Mouse (Mus musculus) neural tube, embryonic 10.5 days (tissue): ENCODE measurements around the gene Prm3.

ENCODE experiments used
- DNase-seq: peaks from one replicate; pipeline ENCODE4 v3.0.0-alpha.2; 2017; ENCODE audit warnings: low spot score; ENCODE audit errors: extremely low spot score

The Prm3 gene

DNA sequence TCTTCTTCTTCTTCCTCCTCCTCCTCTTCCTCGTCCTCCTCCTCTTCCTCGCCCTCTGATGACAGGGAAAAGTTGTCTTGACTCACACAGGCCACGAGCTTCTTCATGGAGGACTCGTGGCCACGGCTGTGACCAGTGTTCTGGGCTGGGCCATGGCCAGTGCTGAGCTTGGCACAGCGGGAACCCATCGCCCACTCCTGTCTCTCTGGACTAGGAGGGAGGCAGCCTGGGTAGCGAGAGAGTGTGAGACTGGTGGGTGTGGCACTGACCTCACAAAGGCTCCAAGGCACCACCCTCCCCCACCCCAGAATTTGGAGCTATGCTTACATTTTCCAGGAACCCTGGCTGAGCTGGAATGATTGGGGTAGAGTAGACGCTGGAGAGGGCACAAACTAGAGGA, at the start of gene Prm3:
TSS of gene Prm3 (minus strand) at position 213 of the 400 bp plus-strand sequence.
- no peak for DNase-seq

DNA sequence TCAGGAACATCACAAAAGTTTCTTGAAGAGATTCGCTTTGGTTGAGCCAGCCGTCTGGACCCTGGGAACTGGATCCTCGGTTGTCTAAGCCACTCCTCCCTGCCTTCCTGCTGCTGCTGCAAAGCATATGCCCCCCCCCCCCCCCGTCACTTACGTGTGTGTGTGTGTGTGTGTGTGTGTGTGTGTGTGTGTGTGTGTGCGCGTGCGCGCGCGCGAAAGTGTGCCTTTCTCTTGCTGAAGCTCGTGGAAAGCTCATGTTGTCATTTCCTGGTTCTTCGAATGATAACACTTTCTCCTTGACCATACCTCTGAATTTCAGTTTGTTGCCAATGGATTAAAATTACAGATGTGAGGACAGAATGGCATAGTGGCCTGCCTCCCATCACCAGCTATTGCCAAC, 49.3 kb upstream of the Prm3 start:
- DNase-seq, result no peak

DNA sequence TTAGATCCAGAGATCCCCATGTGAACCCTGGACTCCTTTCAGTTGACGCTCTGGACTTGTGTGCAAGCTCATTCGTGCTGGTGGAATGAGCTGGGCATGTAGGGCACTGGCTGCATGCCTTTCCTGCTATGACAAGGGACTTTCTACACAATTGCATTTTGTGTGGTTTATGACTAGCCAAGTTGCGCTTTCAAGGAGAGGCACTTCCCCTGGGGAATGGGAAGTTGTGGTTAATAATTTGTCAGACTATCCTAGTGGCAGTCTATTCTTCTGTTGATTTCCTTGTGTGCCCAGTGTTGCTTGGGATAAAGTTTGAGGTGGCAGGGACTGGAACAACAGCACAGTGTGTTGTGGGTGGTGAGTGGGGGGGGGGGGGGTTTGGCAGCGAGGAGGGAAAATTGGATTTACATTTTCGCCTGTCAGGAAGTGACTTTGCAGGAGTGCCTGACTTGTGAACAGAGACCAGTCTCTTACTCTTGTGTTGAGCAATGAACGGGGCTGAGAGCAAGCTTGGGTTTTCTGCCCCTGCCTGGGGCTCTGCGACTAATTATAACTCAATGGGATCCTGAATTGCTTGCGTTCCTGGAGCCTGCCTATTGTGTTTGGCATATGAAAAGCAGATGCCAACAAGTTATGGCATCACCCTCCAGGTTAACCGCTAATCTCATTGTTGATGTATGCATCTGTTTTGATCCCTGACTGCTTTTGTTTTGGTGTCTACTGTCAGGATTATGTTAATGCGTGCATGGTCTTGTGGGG, 48.0 kb upstream of the Prm3 start:
- no peak for DNase-seq

DNA sequence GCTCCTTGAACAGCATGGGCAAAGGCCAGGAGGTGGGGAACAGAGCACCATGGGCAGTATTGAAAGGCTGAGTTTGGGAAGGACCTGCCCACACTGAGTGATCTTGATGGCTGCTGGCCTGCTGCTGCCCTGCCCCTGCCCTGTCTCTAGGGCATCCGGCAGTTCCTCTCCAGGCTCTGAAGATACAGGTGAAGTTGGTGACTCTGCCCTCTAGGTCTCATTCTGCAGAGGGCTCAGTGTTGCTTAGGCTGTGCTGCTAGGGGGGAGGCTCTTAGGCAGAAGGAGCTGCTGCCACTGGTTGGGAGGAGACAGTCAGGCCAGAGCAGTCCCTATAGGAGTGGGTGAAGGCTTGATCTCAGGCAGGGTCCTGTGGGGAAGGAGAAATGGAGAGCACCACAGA, 47.2 kb upstream of the Prm3 start:
- no peak for DNase-seq

DNA sequence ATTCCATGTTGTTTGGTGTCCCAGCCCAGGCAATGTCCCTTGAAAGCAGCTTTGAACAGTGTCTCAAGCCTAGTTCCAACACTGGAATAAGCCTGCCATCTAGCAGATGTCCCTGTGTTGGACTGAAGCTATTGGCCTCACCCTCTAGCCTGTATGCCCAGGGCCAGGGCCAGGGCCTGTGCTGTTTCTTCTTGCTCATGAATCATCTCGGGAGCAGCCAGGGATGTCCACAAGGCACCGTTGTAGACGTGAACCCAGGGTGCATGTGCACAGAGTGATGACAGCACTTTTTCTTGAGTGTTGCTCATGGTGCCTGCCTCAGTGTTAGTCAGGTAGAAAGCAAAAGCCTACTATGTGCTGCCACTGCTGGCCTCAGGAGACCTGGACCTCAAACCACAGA, 46.5 kb upstream of the Prm3 start:
- DNase-seq, result no peak

DNA sequence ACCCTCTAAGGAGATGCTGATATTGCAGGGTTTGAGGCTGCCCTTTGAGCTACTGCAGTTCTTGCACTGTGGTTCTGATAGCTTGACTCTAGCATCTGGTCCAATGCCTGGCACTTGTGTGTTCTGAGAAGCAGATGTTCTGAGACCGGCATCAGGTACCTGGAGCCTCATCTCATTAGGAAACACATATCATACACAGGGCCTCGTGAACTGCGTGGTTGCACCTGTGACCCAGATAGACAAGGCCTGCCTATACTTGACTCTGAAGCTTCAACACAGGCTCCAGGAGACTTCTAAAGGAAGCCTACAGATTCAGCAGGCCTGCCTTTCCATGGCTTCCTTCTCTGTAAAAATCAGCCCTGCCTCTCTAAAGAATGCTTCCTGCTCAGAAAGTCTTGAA, 45.7 kb upstream of the Prm3 start:
- no peak for DNase-seq

DNA sequence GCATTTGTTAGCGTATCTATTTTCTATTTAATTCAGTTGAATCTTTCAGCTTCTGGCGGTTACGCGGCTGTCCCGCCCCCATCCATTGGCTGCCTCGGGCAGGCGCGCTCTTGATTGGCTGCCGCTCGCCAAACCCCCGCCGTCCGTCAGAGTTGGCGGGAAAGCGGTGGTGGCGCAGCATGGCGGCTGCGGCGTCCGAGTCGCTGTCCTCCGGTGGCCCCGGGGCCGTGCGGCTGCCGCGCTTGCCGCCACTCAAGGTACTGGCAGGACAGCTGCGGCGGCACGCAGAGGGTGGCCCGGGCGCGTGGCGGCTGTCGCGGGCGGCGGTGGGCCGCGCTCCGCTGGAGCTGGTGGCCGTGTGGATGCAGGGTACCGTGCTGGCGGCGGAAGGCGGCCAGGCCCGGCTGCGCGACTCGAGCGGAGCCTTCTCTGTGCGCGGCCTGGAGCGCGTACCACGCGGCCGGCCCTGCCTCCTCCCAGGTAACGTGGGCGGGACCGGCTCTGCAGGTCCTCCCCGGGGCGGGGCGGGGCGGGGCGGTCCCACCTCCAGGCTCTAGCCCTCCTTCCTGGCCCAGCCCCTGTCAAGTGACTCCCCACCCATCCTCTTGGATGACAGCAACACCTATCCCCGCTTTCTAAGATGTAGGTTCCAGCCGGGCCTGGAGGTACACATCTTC, 44.3 kb upstream of the Prm3 start, which contains the start of gene Rmi2:
TSS of gene Rmi2 (plus strand) at position 149 of the 677 bp plus-strand sequence.
- DNase-seq, result peak; percentile 89

DNA sequence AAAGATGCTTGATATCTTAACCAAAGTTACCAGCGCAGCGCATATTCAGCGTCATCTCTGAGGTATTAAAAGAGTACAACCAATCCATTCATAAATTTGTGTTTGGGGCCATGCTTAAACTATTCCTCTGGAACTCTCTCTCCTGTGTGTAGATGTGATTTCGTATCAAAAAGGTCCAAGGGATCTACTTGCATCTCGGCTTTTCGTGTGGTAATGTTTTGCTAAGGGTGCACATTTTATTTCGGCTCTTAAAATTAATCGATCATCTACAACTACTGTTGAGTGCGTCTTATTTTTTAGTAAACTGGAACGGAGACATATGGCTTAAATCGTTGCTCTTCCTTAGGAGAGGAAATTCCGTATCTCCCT, 43.8 kb upstream of the Prm3 start:
- no peak for DNase-seq

DNA sequence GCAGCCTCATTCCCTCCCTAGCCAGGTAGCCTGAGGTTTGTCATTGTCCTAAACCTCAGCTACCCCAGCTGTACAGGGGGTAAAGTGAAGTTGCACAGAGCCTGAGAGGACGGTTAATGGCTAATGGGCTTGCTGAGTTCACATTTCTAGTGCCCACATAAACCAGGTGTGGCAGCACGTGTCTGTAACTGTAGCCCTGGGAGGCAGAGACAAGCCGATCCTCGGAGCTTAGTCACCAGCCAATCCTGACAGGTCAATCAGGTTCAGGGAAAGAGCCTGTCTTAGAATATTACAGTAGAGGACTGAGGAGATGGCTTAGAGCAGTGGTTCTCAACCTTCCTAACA, 37.7 kb upstream of the Prm3 start:
- no peak for DNase-seq

DNA sequence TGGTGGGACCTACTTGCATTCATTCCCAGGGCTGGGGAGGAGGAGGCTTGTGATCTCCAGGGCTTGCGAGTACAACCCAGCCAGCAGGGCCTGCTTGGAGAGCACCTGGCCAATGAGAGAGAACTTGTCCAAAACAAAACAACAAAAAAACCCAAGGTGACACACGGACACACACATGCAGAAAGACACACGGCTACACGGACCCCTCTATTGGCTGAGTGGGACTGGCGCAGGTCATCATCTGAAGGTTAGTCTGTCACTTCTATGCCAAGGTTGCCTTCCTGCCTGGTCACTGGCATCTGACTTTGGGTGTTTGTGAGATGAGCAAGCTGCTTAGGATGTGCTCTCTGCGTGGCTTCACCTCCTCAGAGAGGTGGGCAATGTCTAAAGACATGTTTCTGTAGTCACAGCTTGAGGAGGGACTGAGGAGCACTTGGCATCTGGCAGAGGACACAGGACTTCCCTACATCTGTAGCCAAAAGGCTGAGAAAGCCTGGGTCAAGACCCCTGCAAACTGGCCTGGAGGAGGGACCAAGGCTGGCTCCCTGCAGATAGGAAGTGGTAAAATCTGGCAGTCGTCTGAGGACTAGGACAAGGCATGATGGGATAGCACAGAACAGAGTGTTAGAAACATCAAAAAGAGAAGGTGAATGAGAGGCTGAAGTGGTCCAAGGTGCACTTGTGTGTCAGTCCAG, 37.2 kb upstream of the Prm3 start:
- no peak for DNase-seq

DNA sequence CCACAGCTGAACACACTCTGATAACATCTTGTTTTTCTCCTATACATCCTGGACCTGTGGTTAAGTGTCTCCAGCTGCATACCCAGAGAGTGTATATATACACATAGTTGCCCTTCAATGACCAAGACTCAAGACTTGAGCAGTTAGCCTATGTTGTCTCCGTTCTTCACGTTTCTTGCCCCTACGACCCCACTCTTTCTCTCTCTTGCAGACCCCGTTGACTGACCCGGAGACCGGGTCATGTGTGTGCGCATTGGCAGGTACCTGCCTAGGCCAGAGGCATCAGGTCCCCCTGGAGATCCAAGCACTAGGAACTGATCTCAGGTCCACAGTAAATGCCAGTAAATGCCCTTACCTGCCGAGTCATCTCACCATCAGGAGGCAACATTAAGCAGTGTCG, 36.6 kb upstream of the Prm3 start:
- no peak for DNase-seq

DNA sequence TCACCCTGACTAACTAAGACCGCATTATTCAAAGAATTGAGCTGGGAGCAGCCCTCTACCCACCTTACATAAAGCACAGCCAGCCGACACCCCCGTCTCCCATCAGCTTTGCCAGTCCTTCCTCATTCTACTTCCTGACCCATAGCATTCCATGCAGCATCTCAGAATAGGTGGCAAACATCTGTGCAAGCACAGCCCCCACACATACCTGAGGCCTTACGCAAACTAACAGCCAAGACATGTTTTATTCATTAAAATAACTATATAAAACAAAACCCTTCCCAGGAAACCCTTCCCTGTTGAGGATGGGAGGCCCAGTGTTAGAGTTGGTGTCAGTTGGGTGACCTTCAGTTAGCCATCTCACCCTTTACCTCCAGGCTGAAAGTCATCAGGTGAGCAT, 35.1 kb upstream of the Prm3 start:
- no peak for DNase-seq

DNA sequence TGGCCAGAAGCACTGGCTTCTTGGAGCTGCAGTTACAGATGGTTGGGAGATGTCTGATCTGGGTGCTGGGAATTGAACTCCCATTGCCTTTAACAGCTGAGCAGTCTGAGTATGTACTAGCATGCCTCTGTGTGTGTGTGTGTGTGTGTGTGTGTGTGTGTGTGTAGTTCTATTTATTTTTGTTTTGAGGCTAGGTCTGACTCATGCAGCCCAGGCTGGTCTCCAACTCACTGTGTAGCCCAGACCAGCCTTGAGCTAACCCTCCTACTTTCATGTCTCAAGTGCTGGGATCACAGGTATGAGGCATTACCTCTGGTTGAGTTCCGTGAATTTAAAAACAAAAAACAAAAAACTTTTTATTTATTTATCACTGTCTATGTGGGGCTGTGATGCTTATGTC, 33.8 kb upstream of the Prm3 start:
- DNase-seq, result no peak

DNA sequence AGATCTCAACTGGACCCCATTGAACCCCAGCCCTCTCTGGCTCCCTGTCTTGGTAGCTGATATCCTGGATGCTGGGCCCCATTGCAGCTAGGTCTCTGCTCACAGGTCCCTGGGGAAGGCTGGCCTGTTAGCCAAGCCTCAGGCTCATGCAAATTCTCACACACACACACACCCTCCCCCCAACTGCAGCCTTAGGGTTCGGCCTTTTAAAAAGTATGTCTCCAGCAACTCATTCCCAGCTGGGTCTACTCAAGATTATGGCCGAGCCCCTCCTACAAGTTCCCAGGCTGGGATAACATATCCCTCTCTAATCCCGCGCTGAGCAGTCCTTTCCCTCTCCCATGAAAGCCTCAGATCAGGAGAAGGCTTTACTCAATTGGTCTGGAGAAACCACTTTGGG, 30.7 kb upstream of the Prm3 start:
- DNase-seq, result no peak

DNA sequence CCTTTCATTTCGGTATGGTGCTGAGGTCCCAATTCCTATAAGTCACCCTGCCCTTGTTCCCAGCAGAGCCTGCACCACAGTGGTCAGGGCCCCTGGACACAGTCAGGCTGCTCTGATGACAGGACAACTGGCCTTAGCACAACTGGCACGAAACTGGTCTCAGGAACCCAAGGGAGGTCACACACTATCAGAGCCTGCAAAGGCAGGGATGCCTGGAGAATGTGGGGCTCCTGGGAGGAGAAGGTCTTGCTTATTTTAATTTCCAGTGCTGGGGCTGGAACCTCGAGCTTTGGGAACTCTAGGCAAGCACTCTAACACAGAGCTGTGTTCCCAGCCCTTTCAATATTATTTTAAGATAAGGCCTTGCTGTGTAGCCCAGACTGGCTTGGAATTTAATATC, 29.3 kb upstream of the Prm3 start:
- DNase-seq, result no peak

DNA sequence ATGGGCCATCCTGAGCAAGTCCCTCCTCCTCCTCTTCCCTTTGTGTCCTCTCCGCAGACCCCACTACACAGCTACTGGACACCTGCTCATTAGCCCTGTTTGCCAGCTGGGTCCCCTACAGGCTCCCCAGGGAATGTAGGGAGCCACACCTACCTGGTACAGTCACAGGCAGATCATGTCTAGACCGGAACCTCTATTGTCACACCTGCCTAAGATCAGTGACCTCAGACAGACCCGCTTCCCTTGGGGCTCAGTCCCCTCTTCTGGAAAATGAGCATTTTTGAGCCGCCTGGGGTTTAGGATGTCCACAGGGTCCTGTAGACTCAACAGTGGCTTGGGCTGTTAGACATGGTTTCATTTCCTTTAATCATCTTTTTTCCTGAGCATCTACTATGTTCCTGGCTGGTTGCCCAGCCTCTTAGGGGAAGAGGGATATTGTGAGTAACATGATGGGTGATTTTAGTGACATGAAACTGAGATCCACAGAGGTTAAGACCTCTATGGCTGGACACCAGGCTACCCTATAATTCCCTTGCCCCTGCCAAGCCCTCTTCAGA, 27.9 kb upstream of the Prm3 start:
- no peak for DNase-seq

DNA sequence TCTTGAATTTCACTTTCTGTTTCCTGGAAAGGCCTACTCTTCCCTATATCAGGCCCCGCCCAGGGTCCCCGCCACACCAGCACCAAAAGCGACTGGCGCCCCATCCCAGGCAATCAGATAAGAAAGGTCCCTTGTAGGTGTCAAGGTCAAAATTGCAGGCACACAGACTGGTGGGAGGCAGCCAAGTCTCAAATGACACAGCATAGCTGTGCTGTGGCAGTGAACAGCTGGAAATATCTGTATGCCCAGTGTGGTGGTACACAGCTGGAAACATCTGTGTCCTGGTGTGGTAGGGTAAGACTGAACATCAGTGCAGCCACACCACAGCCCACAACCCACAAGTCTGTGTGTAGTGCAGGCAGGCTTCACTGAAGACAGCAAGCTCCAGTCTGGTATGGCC, 24.1 kb upstream of the Prm3 start:
- DNase-seq, result no peak

DNA sequence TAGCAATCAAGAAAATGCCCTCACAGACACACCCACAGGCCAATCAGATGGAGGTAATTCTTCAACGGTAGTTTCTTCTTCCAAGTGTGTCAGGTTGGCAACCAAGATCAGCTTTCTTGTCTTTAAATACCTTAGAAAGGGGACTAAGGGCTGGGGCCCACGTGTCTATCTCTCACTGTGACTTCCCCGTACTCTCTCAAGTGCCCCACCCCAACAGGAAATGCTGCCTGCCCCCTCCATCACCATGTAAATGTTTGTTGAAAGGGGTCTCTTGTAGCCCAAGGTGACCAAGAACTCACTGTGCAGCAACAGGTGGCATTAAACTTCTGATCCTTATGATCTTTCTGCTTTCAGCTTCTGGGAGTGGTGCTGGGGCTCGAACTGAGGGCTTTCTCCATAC, 23.0 kb upstream of the Prm3 start:
- DNase-seq, result no peak

DNA sequence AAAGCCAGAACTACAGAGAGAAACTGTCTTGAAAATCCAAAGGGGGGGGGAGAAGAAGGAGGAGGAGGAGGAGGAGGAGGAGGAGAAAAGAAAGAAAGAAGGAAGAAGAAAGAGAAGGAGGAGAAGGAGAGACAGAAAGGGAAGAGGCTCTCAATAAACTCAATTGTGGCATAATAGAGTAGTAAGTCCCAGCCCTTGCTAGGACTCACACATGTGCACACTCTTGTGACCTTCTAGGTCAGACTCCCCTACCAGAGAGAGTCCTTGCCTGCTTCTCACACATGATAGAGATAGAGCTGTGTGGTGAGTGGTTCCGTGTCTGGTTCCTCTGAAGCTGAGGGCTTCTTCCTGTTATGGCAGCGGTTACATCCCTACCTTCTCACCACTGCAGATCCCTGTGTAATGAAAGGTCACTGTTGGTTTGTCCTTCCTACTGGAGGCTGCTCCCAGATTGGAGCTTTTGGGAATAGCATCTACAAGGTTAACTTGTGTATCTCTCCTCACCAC, 22.2 kb upstream of the Prm3 start, which contains the start of gene Gm11172:
TSS of gene Gm11172 (plus strand) at position 51 of the 507 bp plus-strand sequence.
- DNase-seq, result no peak

DNA sequence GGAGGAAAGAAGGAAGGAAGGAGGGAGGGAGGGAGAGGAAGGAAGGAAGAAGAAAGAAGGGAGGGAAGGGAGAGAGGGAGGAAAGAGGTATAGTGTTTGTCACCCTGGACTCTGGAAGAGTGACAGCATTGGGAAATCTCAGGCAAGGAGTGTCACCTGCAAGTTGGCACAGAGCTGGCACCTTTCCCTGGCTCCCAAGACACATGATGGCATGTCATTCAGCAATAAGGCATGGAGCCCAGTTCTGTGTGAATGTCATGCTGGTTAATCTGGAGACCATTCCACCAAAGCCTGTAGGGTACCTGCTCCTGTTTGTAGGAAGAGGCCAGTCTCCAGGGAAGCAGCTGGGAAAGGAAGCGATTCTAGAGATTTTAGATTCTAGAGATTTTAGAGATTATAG, 19.7 kb upstream of the Prm3 start:
- no peak for DNase-seq

DNA sequence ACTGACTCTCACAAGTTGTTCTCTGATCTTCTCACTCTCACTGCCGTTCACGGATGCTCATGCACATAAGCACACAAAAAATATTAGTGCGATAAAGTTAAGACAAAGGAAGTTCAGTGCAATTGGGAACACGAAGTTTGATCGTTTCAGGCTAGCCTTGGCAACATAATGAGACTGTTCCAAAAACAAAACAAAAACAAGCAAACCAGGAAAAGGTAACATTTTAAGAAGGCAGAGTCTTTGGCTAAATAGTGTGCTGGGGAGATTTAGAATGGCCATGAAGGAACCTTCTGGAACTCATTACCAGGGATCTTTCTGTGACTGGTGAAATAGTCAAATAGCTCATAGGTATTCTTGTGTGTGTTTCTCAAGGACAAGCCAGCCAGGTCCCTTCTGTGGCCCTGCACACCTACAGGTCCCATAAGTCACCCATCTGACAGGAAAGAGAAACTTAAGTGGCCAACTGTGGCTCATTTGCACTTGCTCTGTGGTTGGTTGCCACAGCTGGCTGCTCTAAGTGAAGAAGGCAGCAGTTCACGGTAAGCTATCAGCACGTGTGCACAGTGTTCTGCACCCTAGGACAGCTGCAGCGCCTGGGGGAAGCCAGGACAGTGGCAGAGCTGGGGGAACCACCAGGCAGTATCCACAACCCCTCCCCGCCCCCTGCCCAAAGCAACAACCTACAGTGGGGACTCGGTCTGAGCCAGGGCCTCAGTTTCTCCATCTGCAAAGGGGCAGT, 15.2 kb upstream of the Prm3 start, which contains the start of gene Prm1:
TSS of gene Prm1 (minus strand) at position 51 of the 739 bp plus-strand sequence.
- DNase-seq, result no peak
